Mouse (Mus musculus) stomach, embryonic 14.5 days (tissue): ENCODE measurements around the gene Itm2b. TPM values are rescaled to one million over a fixed set of nuclear protein-coding genes. Genes with fewer than 3 reads are reported as not detected.
A peak's percentile ranks its signal among the peaks of the same experiment; 100 is the strongest.

Source experiments
- ATAC-seq: fragments of 200-750 bp; cut with Nextera tagmentation; 2 replicates; pipeline ENCODE4 v1.8.0; 2017; ENCODE audit warnings: low read depth, moderate TSS enrichment; ENCODE audit not compliant: insufficient number of reproducible peaks, insufficient read depth, low FRiP score
- H3K27ac ChIP-seq: fragments of 300-500 bp; sonication (generic); 2 replicates; pipeline ENCODE4 v1.5.1; 2014; ENCODE audit warnings: mild to moderate bottlenecking, low read length, moderate library complexity, mixed read lengths
- H3K27me3 ChIP-seq: fragments of 300-500 bp; sonication (generic); 2 replicates; pipeline ENCODE4 v1.6.1; 2014; ENCODE audit warnings: low read length, control low read depth, mixed read lengths; ENCODE audit not compliant: control insufficient read depth, insufficient read depth
- H3K36me3 ChIP-seq: fragments of 300-500 bp; sonication (generic); 2 replicates; pipeline ENCODE4 v1.6.1; 2014; ENCODE audit warnings: mild to moderate bottlenecking, control low read depth, low read length, moderate library complexity, mixed read lengths; ENCODE audit not compliant: control insufficient read depth, insufficient read depth
- H3K4me1 ChIP-seq: fragments of 300-500 bp; sonication (generic); 2 replicates; pipeline ENCODE4 v1.6.1; 2014; ENCODE audit warnings: low read length, control low read depth, mixed read lengths; ENCODE audit not compliant: control insufficient read depth, insufficient read depth
- H3K4me2 ChIP-seq: fragments of 300-500 bp; sonication (generic); replicated peaks from 2 replicates; pipeline ENCODE4 v1.6.1; 2014; ENCODE audit warnings: low read depth, low read length, control low read depth
- H3K4me3 ChIP-seq: fragments of 300-500 bp; sonication (generic); 2 replicates; pipeline ENCODE4 v1.5.1; 2014; ENCODE audit warnings: low read depth, low read length, control low read depth
- H3K9ac ChIP-seq: fragments of 300-500 bp; sonication (generic); replicated peaks from 2 replicates; pipeline ENCODE4 v1.6.1; 2014; ENCODE audit warnings: low read depth, mild to moderate bottlenecking, control low read depth, low read length, moderate library complexity, mixed read lengths
- H3K9me3 ChIP-seq: fragments of 300-500 bp; sonication (generic); 2 replicates; pipeline ENCODE4 v1.6.1; 2016; ENCODE audit warnings: low read depth, low read length, control low read depth; ENCODE audit not compliant: control insufficient read depth
- WGBS: fragments of 180-500 bp; shearing (Covaris S2); extraction: QIAGEN DNeasy Blood & Tissue Kit; methylation state at CpG from one replicate; pipeline ENCODE4 v1.1.7; 2014; 5-methylcytosine and 5-hydroxymethylcytosine counted together
- polyA plus RNA-seq: library from polyadenylated mRNA; unstranded; fragments of >200 nt; fragmentation: Nextera tagmentation; extraction: Ambion mirVana; gene quantifications from 2 replicates; pipeline ENCODE4 v1.2.1, GENCODE M21; 2014

Gene Itm2b
- polyA plus RNA-seq, 1 experiment from 2014 or later: 864 TPM

- Histone ChIP-seq H3K27me3 (no peaks in the 10 kb centered on the region), H3K36me3 (no peaks in the 10 kb centered on the region), H3K4me1 (peaks cover 3% of the 10 kb centered on the region; the same call in 1 of the 2 replicates), H3K27ac (no peak overlapping the region), H3K4me3 (no peak overlapping the region), H3K9ac (no peak overlapping the region), H3K9me3 (no peaks in the 10 kb centered on the region), H3K4me2 (no peak overlapping the region)
- WGBS: 76% methylated on average over 4 of the region's 4 CpGs
- no peak for ATAC-seq
These were observed 53.7 kb downstream of the Itm2b start for GRCm38 (mm10) chr14:73331386-73331785.

GRCm38 (mm10) chr14:73329871-73330270 lies 55.2 kb downstream of the Itm2b start:
- Histone ChIP-seq H3K9ac (no peak overlapping the region), H3K27ac (no peak overlapping the region), H3K4me3 (no peak overlapping the region), H3K4me1 (peaks cover 3% of the 10 kb centered on the region; the same call in 1 of the 2 replicates), H3K36me3 (no peaks in the 10 kb centered on the region), H3K27me3 (no peaks in the 10 kb centered on the region), H3K9me3 (no peaks in the 10 kb centered on the region), H3K4me2 (no peak overlapping the region)
- ATAC-seq: no peak
- WGBS: 88% methylated on average over 2 of the region's 2 CpGs

GRCm38 (mm10) chr14:73326511-73326910 lies 58.6 kb downstream of the Itm2b start:
- Histone ChIP-seq H3K27ac (peak overlapping the region; percentile 34), H3K4me2 (peak overlapping the region; percentile 80), H3K36me3 (no peaks in the 10 kb centered on the region), H3K4me1 (peaks cover 6% of the 10 kb centered on the region; the same call in 1 of the 2 replicates), H3K4me3 (peak overlapping the region; percentile 74), H3K9ac (0 out of 2 replicates have a peak overlapping the region, but pooled peaks have one; percentile 71), H3K9me3 (no peaks in the 10 kb centered on the region), H3K27me3 (no peaks in the 10 kb centered on the region)
- no peak for ATAC-seq
- WGBS: 7% methylated on average over 8 of the region's 8 CpGs

- under 1% methylated on average over 110 of the region's 135 CpGs for WGBS
- H3K4me2 ChIP-seq: peak within 1 kb of the TSS; percentile 80
- peak within 1 kb of the TSS; percentile 74 for H3K4me3 ChIP-seq
- peak within 1 kb of the TSS; percentile 66 for H3K27ac ChIP-seq
- no peaks in the 10 kb centered on the region for H3K9me3 ChIP-seq
- H3K9ac ChIP-seq: peak within 1 kb of the TSS; percentile 71
- H3K27me3 ChIP-seq: no peaks in the 10 kb centered on the region
- peaks cover 6% of the 10 kb centered on the region; the same call in 1 of the 2 replicates for H3K4me1 ChIP-seq
- ATAC-seq: peak; percentile 88
- no peaks in the 10 kb centered on the region for H3K36me3 ChIP-seq
These were observed 59.4 kb downstream of the Itm2b start, which contains the start of gene Rb1 for GRCm38 (mm10) chr14:73325456-73326381. Gene Rb1, minus strand, starts transcription at chr14:73325822.

- H3K4me1 ChIP-seq: peaks cover 6% of the 10 kb centered on the region; the same call in 1 of the 2 replicates
- no peaks in the 10 kb centered on the region for H3K36me3 ChIP-seq
- H3K9me3 ChIP-seq: no peaks in the 10 kb centered on the region
- peak overlapping the region; percentile 66 for H3K27ac ChIP-seq
- H3K27me3 ChIP-seq: no peaks in the 10 kb centered on the region
- peak; percentile 54 for ATAC-seq
- peak overlapping the region; percentile 80 for H3K4me2 ChIP-seq
- WGBS: under 1% methylated on average over 54 of the region's 55 CpGs
- H3K9ac ChIP-seq: peak overlapping the region; percentile 71
- H3K4me3 ChIP-seq: peak overlapping the region; percentile 74
These were observed 60.2 kb downstream of the Itm2b start for GRCm38 (mm10) chr14:73324634-73325455.

GRCm38 (mm10) chr14:73323965-73324364 lies 61.1 kb downstream of the Itm2b start:
- Histone ChIP-seq H3K27ac (no peak overlapping the region), H3K36me3 (no peaks in the 10 kb centered on the region), H3K9me3 (no peaks in the 10 kb centered on the region), H3K4me2 (no peak overlapping the region), H3K27me3 (no peaks in the 10 kb centered on the region), H3K9ac (no peak overlapping the region), H3K4me1 (peaks cover 6% of the 10 kb centered on the region; the same call in 1 of the 2 replicates), H3K4me3 (no peak overlapping the region)
- ATAC-seq: no peak
- WGBS: 72% methylated on average over 2 of the region's 2 CpGs

- H3K36me3 ChIP-seq: no peaks in the 10 kb centered on the region
- no peak overlapping the region for H3K4me2 ChIP-seq
- no peak overlapping the region for H3K4me3 ChIP-seq
- H3K9ac ChIP-seq: no peak overlapping the region
- ATAC-seq: no peak
- peaks cover 6% of the 10 kb centered on the region; the same call in 1 of the 2 replicates for H3K4me1 ChIP-seq
- 68% methylated on average over 3 of the region's 3 CpGs for WGBS
- H3K27ac ChIP-seq: no peak overlapping the region
- H3K9me3 ChIP-seq: no peaks in the 10 kb centered on the region
- no peaks in the 10 kb centered on the region for H3K27me3 ChIP-seq
These were observed 62.9 kb downstream of the Itm2b start for GRCm38 (mm10) chr14:73322142-73322541.

- H3K4me2 ChIP-seq: no peak overlapping the region
- no peaks in the 10 kb centered on the region for H3K9me3 ChIP-seq
- no peak overlapping the region for H3K27ac ChIP-seq
- ATAC-seq: no peak
- no peaks in the 10 kb centered on the region for H3K27me3 ChIP-seq
- H3K4me1 ChIP-seq: no peaks in the 10 kb centered on the region
- H3K4me3 ChIP-seq: no peak overlapping the region
- no peaks in the 10 kb centered on the region for H3K36me3 ChIP-seq
- H3K9ac ChIP-seq: no peak overlapping the region
These were observed 68.2 kb downstream of the Itm2b start for GRCm38 (mm10) chr14:73316933-73317332.
